Mouse (Mus musculus): ENCODE measurements around the gene Gm13287.
"Not testable (repeated sequence)": the region's sequence is repeated elsewhere in the genome, so short reads cannot be mapped to it uniquely, and the experiment has no call there.

The Gm13287 gene

DNA sequence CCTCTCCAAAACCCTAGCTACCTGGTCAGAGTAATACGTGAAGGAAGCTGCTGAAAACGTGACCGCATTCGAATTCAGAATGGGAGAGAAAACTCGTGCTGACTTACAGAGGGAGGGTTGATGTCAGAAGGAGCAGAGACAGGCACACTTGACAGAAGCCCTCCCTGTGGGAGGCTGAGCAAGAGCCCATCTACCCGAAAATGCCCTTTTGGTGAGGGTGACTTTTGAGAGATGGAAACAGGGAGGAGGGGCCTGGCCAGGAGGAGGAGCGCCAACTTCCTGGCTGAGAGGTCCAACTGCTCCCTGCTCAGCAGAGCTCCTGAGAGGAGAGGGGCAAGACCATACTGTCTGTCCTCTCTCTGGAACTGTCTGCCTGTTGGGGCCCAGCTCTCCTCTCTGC is 3.7 kb upstream of the Gm13287 start, which contains the start of gene Gm13285:
Gene Gm13285 (plus strand): TSS at position 301 of the 400 bp plus-strand sequence.
- not testable (repeated sequence) for DNase-seq

- not testable (repeated sequence) for DNase-seq
Measured at GRCm38 (mm10) chr4:88805231-88805630, 2.2 kb downstream of the Gm13287 start, which contains the start of gene Gm13288. Gene Gm13288 (plus strand): TSS chr4:88805531.

DNA sequence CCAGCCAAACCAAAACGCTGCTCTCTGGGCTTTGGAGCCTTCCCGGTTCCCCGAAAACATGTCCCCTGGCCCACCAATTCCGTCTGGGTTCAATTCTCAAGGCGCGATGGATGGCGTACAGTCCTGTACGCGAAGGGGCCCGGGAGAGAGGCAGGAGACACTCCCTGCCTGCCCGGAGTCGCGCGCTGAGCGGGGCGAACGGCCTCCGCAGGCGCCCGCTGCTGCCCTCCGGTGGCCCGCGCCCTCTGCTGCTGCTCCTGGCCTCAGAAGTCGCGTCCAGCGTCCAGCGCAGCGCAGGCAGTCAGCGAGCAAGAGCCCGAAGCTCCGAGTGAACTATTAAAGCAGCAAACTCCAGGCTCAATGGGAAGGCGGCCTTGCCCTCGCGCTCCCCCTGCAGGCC is 2.7 kb downstream of the Gm13287 start:
- DNase-seq: peak; percentile 32 to 53

DNA sequence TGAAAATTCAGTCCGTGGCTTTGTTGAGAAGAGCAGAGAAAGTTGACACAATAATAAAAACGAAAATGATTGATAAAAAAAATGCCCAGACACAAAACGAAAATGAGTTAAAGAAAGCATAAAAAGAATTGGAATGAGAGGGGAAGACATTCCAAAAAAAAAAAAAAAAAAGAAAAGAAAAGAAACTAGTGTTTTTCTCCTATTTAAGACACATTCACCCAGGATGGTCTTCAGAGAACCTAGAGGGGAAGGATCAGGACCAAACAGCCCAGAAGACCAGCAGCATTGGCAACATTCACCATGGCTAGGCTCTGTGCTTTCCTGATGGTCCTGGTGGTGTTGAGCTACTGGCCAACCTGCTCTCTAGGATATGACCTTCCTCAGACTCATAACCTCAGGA is 12.9 kb downstream of the Gm13287 start, which contains the start of gene Ifna7:
Gene Ifna7 (plus strand): TSS at position 301 of the 400 bp plus-strand sequence.
- DNase-seq: no peak

GRCm38 (mm10) chr4:88819659-88820058 is 16.6 kb downstream of the Gm13287 start, which contains the start of gene Ifna11:
Gene Ifna11 (plus strand): TSS chr4:88819959.
- DNase-seq: no peak

GRCm38 (mm10) chr4:88822995-88823394 is 19.9 kb downstream of the Gm13287 start:
- DNase-seq: peak in 1 of 2 experiments; percentile 50

- DNase-seq: not testable (repeated sequence)
Measured at GRCm38 (mm10) chr4:88827116-88827515, 24.1 kb downstream of the Gm13287 start, which contains the start of gene Ifna6. Gene Ifna6 (plus strand): TSS chr4:88827416.

GRCm38 (mm10) chr4:88830523-88830922 is 27.5 kb downstream of the Gm13287 start:
- DNase-seq: peak; percentile 7 to 66

- DNase-seq: not testable (repeated sequence)
Measured at GRCm38 (mm10) chr4:88835225-88835624, 32.2 kb downstream of the Gm13287 start, which contains the start of gene Ifna5. Gene Ifna5 (plus strand): TSS chr4:88835525.

DNA sequence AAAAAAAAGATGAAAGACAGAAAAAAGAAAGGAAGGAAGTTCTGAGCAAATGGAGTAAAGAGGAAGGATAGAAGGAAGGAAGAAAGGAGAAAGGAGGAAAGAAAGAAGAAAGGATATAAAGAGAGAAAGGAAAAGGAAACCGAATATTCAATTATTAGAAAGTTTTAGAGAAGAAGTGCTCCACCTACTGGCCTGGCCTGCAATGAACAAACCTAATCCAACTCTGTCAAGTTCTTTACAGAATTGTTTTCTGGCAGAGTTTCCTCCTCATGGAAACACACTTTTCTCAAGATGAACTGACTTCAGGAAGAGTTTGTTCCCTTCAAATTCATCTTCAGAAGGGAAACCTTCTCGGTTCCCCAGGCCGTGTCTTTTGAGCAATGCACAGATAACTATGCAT is 35.8 kb downstream of the Gm13287 start:
- DNase-seq: peak in 1 of 2 experiments; percentile 58

GRCm38 (mm10) chr4:88840058-88840457 is 37.0 kb downstream of the Gm13287 start:
- DNase-seq: no peak

- DNase-seq: no peak
Measured at GRCm38 (mm10) chr4:88841438-88841911, 38.4 kb downstream of the Gm13287 start, which contains the start of gene Ifna4. Gene Ifna4 (plus strand): TSS chr4:88841861.

DNA sequence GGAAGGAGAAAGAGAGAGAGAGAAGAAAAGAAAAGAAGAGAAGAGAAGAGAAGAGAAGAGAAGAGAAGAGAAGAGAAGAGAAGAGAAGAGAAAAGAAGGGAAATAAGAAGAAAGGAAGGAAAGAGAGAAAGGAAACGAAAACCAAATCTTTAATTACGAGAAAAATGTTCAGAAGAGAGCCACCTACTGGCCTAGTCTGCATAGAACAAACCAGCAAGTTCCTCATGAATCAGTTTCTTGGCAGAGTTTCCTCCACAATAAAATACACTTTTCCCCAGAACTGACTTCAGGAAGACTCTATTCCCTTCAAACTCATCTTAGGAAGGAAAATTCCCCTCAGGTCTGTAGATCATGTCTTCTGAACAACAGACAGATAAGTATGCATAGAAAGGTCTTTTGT is 42.3 kb downstream of the Gm13287 start:
- DNase-seq: no peak

DNA sequence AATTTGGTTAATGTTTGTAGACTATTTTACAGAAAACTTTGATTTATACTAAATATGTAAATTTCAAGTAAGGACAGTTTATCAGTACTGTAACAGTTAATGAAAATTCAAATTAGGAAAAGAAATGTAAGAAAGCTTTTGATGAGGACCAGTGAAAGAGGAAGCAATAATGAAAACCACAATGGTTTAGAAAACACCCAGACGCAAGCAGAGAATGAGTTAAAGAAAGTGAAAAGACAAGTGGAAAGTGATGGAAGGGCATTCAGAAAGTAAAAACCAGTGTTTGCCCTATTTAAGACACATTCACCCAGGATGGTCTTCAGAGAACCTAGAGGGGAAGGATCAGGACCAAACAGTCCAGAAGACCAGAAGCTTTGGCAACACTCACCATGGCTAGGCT is 46.6 kb downstream of the Gm13287 start, which contains the start of gene Ifna1:
Gene Ifna1 (plus strand): TSS at position 390 of the 400 bp plus-strand sequence.
- no peak for DNase-seq

- no peak for DNase-seq
Measured at GRCm38 (mm10) chr4:88851026-88851763, 48.1 kb downstream of the Gm13287 start.

All from kidney, postnatal 36 days (tissue).